Mouse (Mus musculus) kidney, embryonic 14.5 days (tissue): ENCODE measurements around the gene Rrp9. TPM values are rescaled to one million over a fixed set of nuclear protein-coding genes. Genes with fewer than 3 reads are reported as not detected.
A peak's percentile ranks its signal among the peaks of the same experiment; 100 is the strongest.

Experiments
- ATAC-seq: fragments of 200-750 bp; cut with Nextera tagmentation; 2 replicates; pipeline ENCODE4 v1.8.0; 2017; ENCODE audit warnings: moderate number of reproducible peaks, mild to moderate bottlenecking, moderate TSS enrichment, moderate library complexity; ENCODE audit not compliant: low FRiP score, low TSS enrichment
- H3K27ac ChIP-seq: fragments of 300-500 bp; sonication (generic); 2 replicates; pipeline ENCODE4 v1.5.1; 2014; ENCODE audit warnings: low read depth, mild to moderate bottlenecking, low read length, moderate library complexity, mixed read lengths
- H3K27me3 ChIP-seq: fragments of 300-500 bp; sonication (generic); 2 replicates; pipeline ENCODE4 v1.6.1; 2014; ENCODE audit warnings: mild to moderate bottlenecking, low read length; ENCODE audit not compliant: control insufficient read depth, insufficient read depth
- H3K36me3 ChIP-seq: fragments of 300-500 bp; sonication (generic); 2 replicates; pipeline ENCODE4 v1.6.1; 2014; ENCODE audit warnings: low read length, mixed read lengths; ENCODE audit not compliant: control insufficient read depth, insufficient read depth
- H3K4me1 ChIP-seq: fragments of 300-500 bp; sonication (generic); 2 replicates; pipeline ENCODE4 v1.6.1; 2014; ENCODE audit warnings: low read length, mixed read lengths; ENCODE audit not compliant: control insufficient read depth, insufficient read depth
- H3K4me2 ChIP-seq: fragments of 300-500 bp; sonication (generic); replicated peaks from 2 replicates; pipeline ENCODE4 v1.6.1; 2014; ENCODE audit warnings: low read depth, mild to moderate bottlenecking, low read length
- H3K4me3 ChIP-seq: fragments of 300-500 bp; sonication (generic); 2 replicates; pipeline ENCODE4 v1.5.1; 2014; ENCODE audit warnings: mild to moderate bottlenecking, low read length
- H3K9ac ChIP-seq: fragments of 300-500 bp; sonication (generic); 2 replicates; pipeline ENCODE4 v1.6.1; 2014; ENCODE audit warnings: low read depth, mild to moderate bottlenecking, low read length, moderate library complexity
- H3K9me3 ChIP-seq: fragments of 300-500 bp; sonication (generic); 2 replicates; pipeline ENCODE4 v1.6.1; 2016; ENCODE audit warnings: low read length; ENCODE audit not compliant: control insufficient read depth
- WGBS: fragments of 180-500 bp; shearing (Covaris S2); extraction: QIAGEN DNeasy Blood & Tissue Kit; methylation state at CpG from one replicate; pipeline ENCODE4 v1.1.7; 2014; 5-methylcytosine and 5-hydroxymethylcytosine counted together
- polyA plus RNA-seq: library from polyadenylated mRNA; unstranded; fragments of >200 nt; fragmentation: Nextera tagmentation; extraction: Ambion mirVana; gene quantifications from 2 replicates; pipeline ENCODE4 v1.2.1, GENCODE M21; 2014

Rrp9 gene
- polyA plus RNA-seq, 1 experiment from 2014 or later: 49.3 TPM

GRCm38 (mm10) chr9:106454071-106454761, 21.5 kb upstream of the Rrp9 start:
- peak overlapping the region; percentile 82 for H3K4me3 ChIP-seq
- H3K4me2 ChIP-seq: peak overlapping the region; percentile 96
- peak overlapping the region; percentile 90 for H3K27ac ChIP-seq
- 0 out of 2 replicates have a peak, but pooled peaks cover 6% of the 10 kb centered on the region for H3K36me3 ChIP-seq
- WGBS: 3% methylated on average over 11 of the region's 20 CpGs
- H3K4me1 ChIP-seq: peaks cover 69% of the 10 kb centered on the region
- no peaks in the 10 kb centered on the region for H3K9me3 ChIP-seq
- ATAC-seq: peak; percentile 1; the same call in 1 of the 2 replicates
- peak overlapping the region; percentile 82 for H3K9ac ChIP-seq
- no peaks in the 10 kb centered on the region for H3K27me3 ChIP-seq

- no peaks in the 10 kb centered on the region for H3K27me3 ChIP-seq
- peak overlapping the region; percentile 82 for H3K9ac ChIP-seq
- H3K4me3 ChIP-seq: peak overlapping the region; percentile 82
- H3K4me1 ChIP-seq: peaks cover 64% of the 10 kb centered on the region
- H3K27ac ChIP-seq: peak overlapping the region; percentile 90
- no peaks in the 10 kb centered on the region for H3K9me3 ChIP-seq
- H3K36me3 ChIP-seq: peaks cover 9% of the 10 kb centered on the region; the same call in 1 of the 2 replicates
- H3K4me2 ChIP-seq: peak overlapping the region; percentile 96
- WGBS: 2% methylated on average over 17 of the region's 17 CpGs
- peak; percentile 25; the same call in 1 of the 2 replicates for ATAC-seq
Observed at GRCm38 (mm10) chr9:106454888-106455681, 20.7 kb upstream of the Rrp9 start.

- Histone ChIP-seq H3K4me2 (peak overlapping the region; percentile 96), H3K4me1 (peaks cover 60% of the 10 kb centered on the region), H3K27me3 (no peaks in the 10 kb centered on the region), H3K9ac (peak overlapping the region; percentile 82), H3K9me3 (no peaks in the 10 kb centered on the region), H3K4me3 (peak overlapping the region; percentile 82), H3K36me3 (peaks cover 23% of the 10 kb centered on the region), H3K27ac (peak overlapping the region; percentile 90)
- WGBS: 29% methylated on average over 15 of the region's 15 CpGs
- peak; percentile 13 for ATAC-seq
Observed at GRCm38 (mm10) chr9:106456325-106457162, 19.2 kb upstream of the Rrp9 start.

GRCm38 (mm10) chr9:106457163-106457559, 18.6 kb upstream of the Rrp9 start:
- Histone ChIP-seq H3K36me3 (peaks cover 29% of the 10 kb centered on the region), H3K9ac (peak overlapping the region; percentile 82; the same call in 1 of the 2 replicates), H3K4me2 (peak overlapping the region; percentile 96; the same call in 1 of the 2 replicates), H3K9me3 (no peaks in the 10 kb centered on the region), H3K4me3 (no peak overlapping the region), H3K27me3 (no peaks in the 10 kb centered on the region), H3K4me1 (peaks cover 56% of the 10 kb centered on the region), H3K27ac (peak overlapping the region; percentile 90)
- no peak for ATAC-seq
- 45% methylated on average over 9 of the region's 9 CpGs for WGBS

GRCm38 (mm10) chr9:106457920-106458319, 17.8 kb upstream of the Rrp9 start:
- Histone ChIP-seq H3K27ac (no peak overlapping the region), H3K4me1 (peaks cover 49% of the 10 kb centered on the region), H3K36me3 (peaks cover 34% of the 10 kb centered on the region), H3K9ac (no peak overlapping the region), H3K27me3 (no peaks in the 10 kb centered on the region), H3K4me2 (no peak overlapping the region), H3K9me3 (no peaks in the 10 kb centered on the region), H3K4me3 (no peak overlapping the region)
- WGBS: 70% methylated on average over 5 of the region's 5 CpGs
- ATAC-seq: no peak

- Histone ChIP-seq H3K4me3 (no peak overlapping the region), H3K36me3 (peaks cover 43% of the 10 kb centered on the region), H3K27me3 (no peaks in the 10 kb centered on the region), H3K27ac (peak overlapping the region; percentile 52; the same call in 1 of the 2 replicates), H3K4me2 (peak overlapping the region; percentile 15; the same call in 1 of the 2 replicates), H3K9me3 (no peaks in the 10 kb centered on the region), H3K9ac (peak overlapping the region; percentile 28; the same call in 1 of the 2 replicates), H3K4me1 (peaks cover 44% of the 10 kb centered on the region)
- no peak for ATAC-seq
- WGBS: 43% methylated on average over 15 of the region's 15 CpGs
Observed at GRCm38 (mm10) chr9:106459946-106460345, 15.8 kb upstream of the Rrp9 start.

GRCm38 (mm10) chr9:106460401-106461025, 15.2 kb upstream of the Rrp9 start:
- Histone ChIP-seq H3K27me3 (no peaks in the 10 kb centered on the region), H3K4me3 (no peak overlapping the region), H3K27ac (peak overlapping the region; percentile 52; the same call in 1 of the 2 replicates), H3K36me3 (peaks cover 43% of the 10 kb centered on the region), H3K4me1 (peaks cover 44% of the 10 kb centered on the region), H3K9me3 (no peaks in the 10 kb centered on the region), H3K9ac (peak overlapping the region; percentile 28; the same call in 1 of the 2 replicates), H3K4me2 (no peak overlapping the region; the same call in 1 of the 2 replicates)
- ATAC-seq: 0 out of 2 replicates have a peak, but pooled peaks have one; percentile 3
- 45% methylated on average over 18 of the region's 18 CpGs for WGBS

GRCm38 (mm10) chr9:106461026-106461415, 14.7 kb upstream of the Rrp9 start:
- Histone ChIP-seq H3K27me3 (no peaks in the 10 kb centered on the region), H3K4me1 (peaks cover 41% of the 10 kb centered on the region), H3K9ac (no peak overlapping the region), H3K36me3 (peaks cover 43% of the 10 kb centered on the region), H3K4me2 (no peak overlapping the region), H3K4me3 (no peak overlapping the region), H3K9me3 (no peaks in the 10 kb centered on the region), H3K27ac (peak overlapping the region; percentile 52; the same call in 1 of the 2 replicates)
- ATAC-seq: no peak
- 75% methylated on average over 9 of the region's 9 CpGs for WGBS
